Mouse (Mus musculus) yolk sac, embryonic 10.5 days (tissue): ENCODE data around the gene Glp2r.

Experiments used
- DNase-seq: peaks from one replicate; pipeline ENCODE4 v3.0.0-alpha.2; 2017; ENCODE audit warnings: low spot score

Gene Glp2r

DNA sequence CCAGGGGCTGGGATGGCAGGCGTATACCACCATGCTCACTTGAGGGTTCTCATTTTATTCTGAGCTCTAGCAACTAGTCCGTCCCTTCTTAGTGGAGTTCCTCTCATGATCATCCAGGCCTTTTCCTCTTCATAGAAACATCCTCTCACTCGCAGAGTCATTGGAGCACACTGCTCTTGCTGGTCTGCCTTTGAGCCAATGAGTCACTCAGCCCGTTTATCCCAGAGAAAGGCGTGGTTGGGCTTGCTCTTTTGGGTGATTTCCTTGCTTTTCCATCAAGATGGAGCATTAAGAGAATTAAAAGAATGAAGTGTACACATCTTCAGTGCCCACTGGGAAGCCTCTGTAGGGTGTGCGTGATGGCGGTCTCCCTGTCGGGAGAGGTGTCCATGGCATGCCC is 109.5 kb downstream of the Glp2r start:
- no peak for DNase-seq

GRCm38 (mm10) chr11:67657685-67658382 is 113.1 kb downstream of the Glp2r start:
- no peak for DNase-seq

- DNase-seq = no peak
These were observed 114.1 kb downstream of the Glp2r start for GRCm38 (mm10) chr11:67656811-67657210.

DNA sequence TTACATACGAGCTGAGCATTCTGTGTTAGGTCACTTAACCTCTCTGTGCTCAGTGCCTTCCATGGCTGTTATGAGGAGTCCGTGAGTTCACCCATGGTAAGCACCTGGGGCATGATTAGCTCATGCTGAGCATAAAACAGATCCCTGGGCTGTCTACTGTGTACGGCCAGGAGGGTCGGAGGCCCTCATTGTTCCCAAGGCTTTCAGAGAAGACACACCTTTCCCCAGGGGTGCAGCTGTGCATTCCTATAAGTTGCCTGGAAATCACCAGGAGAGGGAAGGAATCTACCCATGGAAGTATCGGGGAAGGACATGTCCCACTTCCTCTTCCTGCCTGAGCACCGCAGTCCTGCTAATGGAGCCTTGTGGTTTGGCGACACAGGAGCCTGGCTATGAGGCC is 114.6 kb downstream of the Glp2r start:
- DNase-seq = no peak

DNA sequence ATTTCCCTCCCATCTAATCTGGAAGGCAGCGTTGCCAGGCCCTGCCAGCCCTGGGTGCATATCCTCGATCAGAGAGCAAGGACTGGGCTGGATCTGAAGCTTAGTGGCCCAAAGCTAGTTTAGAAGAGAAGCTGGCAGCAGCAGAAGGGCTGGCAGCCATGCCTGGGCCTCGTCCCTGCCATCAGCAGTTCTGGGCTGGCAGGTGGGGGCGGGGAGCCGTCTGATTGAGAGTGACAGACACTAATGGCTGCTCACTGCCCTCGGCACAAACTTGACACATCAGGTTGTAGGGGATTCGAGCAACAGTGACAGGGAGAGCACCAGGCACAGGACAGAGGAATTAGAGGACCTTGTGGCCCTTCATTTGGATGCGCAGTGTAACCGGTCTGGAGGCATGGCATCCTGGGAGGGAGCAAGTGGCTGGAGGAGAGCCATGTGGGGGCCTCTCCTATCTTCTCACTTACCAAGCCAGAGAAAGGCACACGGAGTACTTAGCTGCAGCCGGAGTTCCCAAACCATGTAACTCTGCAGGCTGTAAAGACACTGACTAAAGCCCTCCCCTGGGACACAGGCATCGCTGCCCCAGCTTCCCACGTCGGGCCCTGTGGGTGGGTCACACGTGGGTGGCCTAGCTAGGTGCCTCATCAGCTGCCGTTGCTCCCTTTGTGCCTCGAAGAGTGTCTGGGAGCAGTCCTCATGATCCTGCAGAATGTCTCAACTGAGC is 115.6 kb downstream of the Glp2r start:
- no peak for DNase-seq

- DNase-seq = no peak
These were observed 116.4 kb downstream of the Glp2r start for GRCm38 (mm10) chr11:67654514-67654913.

DNA sequence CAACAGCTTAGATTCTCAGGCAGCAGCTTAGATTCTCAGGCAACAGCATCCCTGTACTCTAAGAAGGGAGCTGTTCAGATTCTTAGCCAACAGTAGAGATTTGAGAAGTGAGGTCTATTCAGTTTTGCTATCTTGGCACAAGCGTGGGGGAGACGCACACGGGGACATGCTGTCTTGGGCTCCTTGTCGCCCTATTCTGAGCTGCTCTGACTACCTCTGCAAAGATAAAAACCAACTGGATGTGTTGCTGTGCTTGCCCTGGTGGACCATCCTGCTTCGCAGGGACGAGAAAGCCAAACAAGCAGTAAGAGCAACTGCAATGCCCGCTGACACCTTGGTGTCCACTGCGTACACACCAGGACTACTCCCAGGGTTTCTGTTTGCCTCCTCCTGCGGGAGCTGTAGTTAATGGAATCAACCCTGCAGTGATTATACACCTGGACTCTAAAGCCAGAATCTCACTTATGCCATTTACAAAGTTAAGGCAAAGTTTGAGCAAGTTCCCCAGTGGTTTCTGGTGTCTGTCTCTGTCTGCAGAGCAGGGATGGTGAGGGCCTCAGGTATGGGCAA is 117.3 kb downstream of the Glp2r start:
- DNase-seq = no peak

GRCm38 (mm10) chr11:67652893-67653255 is 118.1 kb downstream of the Glp2r start:
- no peak for DNase-seq

DNA sequence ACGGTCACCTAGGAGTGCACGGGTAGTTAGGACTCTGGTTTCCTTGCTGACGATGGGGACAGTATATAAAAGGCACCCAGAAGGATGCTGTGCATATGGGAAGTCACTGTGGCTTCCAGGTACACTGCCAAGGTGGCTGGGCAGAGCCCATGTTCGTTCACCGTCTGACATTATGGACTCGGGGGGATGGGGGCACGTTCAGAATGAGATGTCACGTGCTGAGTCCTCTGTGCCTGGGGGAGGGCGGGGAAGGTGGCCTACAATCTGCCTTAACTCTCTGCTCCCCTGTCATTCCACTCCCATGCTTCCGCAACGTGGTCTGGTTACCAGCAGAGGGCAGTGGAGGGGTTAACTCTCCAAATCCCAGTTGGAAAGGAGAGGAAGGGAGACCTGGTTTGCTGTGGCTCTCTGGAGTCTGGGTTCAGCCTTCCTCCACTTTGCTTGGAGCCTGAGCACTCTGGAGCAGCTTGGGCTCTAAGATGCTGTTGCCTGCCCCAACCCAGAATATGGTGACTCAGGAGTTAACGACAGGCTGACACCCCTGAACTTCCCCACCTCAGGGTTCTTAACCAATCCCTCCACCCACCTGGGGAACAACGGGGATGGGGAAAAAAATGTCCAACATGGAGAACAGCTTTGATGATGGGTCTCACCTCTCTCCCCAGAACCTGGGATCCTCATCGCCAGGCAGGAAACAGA is 118.6 kb downstream of the Glp2r start:
- DNase-seq = no peak

- DNase-seq = no peak
These were observed 119.2 kb downstream of the Glp2r start for GRCm38 (mm10) chr11:67651731-67652130.

GRCm38 (mm10) chr11:67649971-67650707 is 120.8 kb downstream of the Glp2r start:
- DNase-seq = no peak

DNA sequence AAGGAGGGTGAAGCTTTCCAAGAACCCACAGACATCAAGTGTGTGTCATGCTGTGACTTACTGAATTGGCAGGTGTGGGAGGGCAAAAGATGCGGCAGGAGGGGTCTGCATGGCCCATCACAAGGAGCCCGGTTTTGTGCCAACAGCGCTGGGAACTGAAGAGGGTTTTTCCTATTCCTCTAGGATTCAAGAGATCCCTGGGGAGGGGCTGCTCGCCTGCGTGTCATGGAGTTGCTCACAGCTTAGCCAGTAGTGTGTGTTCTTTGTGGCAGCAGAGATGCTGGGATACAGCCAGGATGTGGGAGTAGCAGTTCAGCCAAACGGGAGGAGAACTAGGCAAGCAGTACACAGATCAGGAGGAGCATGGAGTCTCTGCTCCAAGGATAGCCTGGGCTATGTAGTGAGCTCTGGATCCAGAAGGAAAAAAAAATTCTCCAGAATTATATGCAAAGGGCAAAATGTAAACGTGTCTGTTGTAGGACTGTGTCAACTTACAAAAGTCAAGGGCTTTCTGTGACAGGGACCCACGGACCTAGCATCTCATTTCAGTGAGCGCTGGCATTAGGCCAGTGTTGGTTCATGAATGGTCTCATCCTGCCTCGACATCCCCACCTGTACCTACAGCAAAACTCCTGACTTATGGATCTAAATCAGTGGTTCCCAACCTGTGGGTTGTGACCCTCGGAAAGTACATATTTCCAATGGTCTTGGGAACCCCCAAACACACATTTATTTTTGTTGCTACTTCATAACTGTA is 122.1 kb downstream of the Glp2r start:
- no peak for DNase-seq

DNA sequence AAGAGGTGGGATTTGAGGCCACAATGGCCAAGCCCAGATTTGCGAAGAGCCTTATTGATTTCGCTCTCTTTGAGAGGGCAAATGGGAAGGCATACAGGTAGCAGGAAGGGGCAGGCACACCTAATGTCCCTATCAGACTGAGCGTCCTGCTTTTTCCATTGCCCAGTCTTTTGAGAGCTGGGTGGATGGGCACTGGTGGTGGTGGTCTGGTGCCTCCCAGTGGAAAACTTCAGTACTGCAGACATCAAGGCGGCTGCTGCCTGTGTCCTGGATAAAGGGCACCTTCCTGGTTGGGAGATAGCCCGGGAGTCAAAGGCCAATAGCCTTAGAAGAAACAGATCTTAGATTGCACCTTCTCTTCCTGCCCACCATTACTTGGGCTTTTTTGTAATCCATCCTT is 123.2 kb downstream of the Glp2r start:
- DNase-seq = peak; percentile 68

DNA sequence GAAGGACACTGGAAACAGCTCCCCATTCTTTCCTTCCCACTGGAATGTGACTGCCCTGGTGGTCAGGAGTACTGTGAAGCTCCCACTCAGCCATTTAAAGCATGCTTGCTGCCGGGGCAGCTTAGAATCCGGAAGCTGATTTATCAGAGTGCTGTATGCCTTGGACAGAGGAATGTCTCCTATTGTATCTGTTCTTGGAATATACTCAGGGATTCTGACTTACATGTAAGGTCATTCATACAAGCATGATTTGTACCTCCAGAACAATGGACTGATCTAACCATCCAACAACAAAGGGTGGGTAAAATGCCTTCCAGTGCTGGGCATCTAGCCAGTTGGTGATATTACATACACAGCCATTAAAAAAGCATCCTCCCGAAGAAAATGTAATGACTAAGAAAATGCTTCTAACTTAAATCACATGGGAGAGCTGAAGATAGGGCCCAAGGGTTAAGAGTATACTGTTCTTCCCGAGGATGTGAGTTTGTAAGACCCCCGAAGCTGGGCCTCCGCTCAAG is 126.3 kb downstream of the Glp2r start:
- DNase-seq = no peak

DNA sequence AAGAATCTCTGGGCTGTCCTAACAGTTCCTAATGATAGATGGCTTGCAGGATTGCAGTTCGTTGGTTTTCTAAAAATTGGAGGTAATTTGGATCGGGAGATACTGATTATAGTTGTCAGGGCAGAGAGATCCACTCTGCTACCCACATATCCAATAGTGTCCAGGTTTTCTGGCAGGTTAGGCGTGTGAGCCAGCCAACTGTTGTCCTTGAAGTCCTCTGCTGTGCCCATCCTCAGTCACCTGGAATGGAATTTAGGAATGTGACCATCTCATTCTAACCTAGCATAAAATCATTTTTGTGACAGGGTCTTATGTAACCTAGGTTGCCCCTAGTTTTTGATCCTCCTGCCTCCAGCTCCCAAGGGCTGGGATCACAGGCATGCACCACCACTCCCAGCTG is 127.5 kb downstream of the Glp2r start:
- no peak for DNase-seq

DNA sequence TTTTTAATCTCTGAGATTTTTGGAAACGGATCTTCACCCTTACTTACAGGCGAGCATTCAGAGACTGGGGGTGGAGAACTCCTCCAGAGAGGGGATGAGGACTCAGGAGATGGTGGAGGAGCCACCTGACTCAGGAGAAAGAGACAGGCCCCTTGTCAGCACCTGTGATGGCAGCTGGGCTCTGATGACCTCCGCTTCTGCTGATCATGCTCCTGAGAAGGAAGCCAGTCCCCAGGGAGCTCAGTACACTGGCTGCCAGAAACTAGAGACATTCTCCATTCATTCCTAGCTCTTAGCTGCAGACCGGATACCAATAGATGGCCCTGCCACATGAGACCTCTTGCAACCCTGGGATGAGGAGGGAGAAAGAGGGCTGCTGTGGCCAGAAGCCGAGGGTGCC is 128.1 kb downstream of the Glp2r start:
- DNase-seq = no peak

GRCm38 (mm10) chr11:67642421-67642820 is 128.5 kb downstream of the Glp2r start:
- no peak for DNase-seq

DNA sequence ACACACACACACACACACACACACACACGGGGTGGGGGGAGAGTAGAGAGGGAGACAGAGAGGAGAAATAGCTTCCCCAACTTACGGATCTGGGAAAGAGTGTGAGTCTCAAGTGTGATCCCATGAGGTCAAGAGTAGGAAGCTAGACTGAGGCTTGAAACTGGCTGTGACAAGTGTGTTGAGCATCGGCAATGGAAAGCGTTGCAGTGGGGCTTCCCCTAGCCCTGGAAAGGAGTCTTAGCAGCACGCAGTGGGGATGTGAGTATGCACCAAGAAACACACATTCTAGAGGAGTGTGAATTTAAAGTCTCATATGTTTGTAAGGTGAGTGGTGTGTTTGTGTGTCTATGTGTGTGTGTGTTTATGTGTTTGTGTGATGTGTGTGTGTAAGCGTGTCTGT is 130.7 kb downstream of the Glp2r start:
- DNase-seq = no peak

- no peak for DNase-seq
These were observed 132.6 kb downstream of the Glp2r start for GRCm38 (mm10) chr11:67638401-67638800.

- DNase-seq = no peak
These were observed 133.9 kb downstream of the Glp2r start for GRCm38 (mm10) chr11:67636905-67637586.

- no peak for DNase-seq
These were observed 134.8 kb downstream of the Glp2r start for GRCm38 (mm10) chr11:67636201-67636600.
